Mouse (Mus musculus) heart, embryonic 12.5 days (tissue): ENCODE results near the gene Rarg. TPM values are rescaled to one million over a fixed set of nuclear protein-coding genes. Genes with fewer than 3 reads are reported as not detected.

Experiments used
- ATAC-seq: fragments of 200-750 bp; cut with Nextera tagmentation; 2 replicates; pipeline ENCODE4 v1.8.0; 2017; ENCODE audit warnings: moderate TSS enrichment, moderate library complexity; ENCODE audit not compliant: insufficient number of reproducible peaks, low FRiP score
- H3K27ac ChIP-seq: fragments of 300-500 bp; sonication (generic); 2 replicates; pipeline ENCODE4 v1.5.1; 2016; ENCODE audit warnings: mild to moderate bottlenecking, moderate library complexity; ENCODE audit not compliant: poor library complexity, severe bottlenecking
- H3K27me3 ChIP-seq: fragments of 300-500 bp; sonication (generic); replicated peaks from 2 replicates; pipeline ENCODE4 v1.6.1; 2016; ENCODE audit warnings: mild to moderate bottlenecking, moderate library complexity
- H3K36me3 ChIP-seq: fragments of 300-500 bp; sonication (generic); 2 replicates; pipeline ENCODE4 v1.6.1; 2016; ENCODE audit warnings: mild to moderate bottlenecking, moderate library complexity
- H3K4me1 ChIP-seq: fragments of 300-500 bp; sonication (generic); replicated peaks from 2 replicates; pipeline ENCODE4 v1.6.1; 2016; ENCODE audit warnings: mild to moderate bottlenecking
- H3K4me2 ChIP-seq: fragments of 300-500 bp; sonication (generic); 2 replicates; pipeline ENCODE4 v1.6.1; 2016; ENCODE audit warnings: mild to moderate bottlenecking, moderate library complexity
- H3K4me3 ChIP-seq: fragments of 300-500 bp; sonication (generic); 2 replicates; pipeline ENCODE4 v1.5.1; 2016; ENCODE audit warnings: mild to moderate bottlenecking
- H3K9ac ChIP-seq: fragments of 300-500 bp; sonication (generic); 2 replicates; pipeline ENCODE4 v1.6.1; 2016; ENCODE audit warnings: mild to moderate bottlenecking, moderate library complexity
- H3K9me3 ChIP-seq: fragments of 300-500 bp; sonication (generic); replicated peaks from 2 replicates; pipeline ENCODE4 v1.6.1; 2016; ENCODE audit warnings: mild to moderate bottlenecking, moderate library complexity
- WGBS: fragments of 180-500 bp; shearing (Covaris S2); methylation state at CpG from one replicate; pipeline ENCODE4 v1.1.7; 2016; 5-methylcytosine and 5-hydroxymethylcytosine counted together
- polyA plus RNA-seq: library from polyadenylated mRNA; unstranded; fragments of >200 nt; fragmentation: Nextera tagmentation; extraction: Ambion mirVana; gene quantifications from 2 replicates; pipeline ENCODE4 v1.2.1, GENCODE M21; 2016

Rarg gene
- polyA plus RNA-seq, 1 experiment from 2014 or later, result 12.0 TPM

DNA sequence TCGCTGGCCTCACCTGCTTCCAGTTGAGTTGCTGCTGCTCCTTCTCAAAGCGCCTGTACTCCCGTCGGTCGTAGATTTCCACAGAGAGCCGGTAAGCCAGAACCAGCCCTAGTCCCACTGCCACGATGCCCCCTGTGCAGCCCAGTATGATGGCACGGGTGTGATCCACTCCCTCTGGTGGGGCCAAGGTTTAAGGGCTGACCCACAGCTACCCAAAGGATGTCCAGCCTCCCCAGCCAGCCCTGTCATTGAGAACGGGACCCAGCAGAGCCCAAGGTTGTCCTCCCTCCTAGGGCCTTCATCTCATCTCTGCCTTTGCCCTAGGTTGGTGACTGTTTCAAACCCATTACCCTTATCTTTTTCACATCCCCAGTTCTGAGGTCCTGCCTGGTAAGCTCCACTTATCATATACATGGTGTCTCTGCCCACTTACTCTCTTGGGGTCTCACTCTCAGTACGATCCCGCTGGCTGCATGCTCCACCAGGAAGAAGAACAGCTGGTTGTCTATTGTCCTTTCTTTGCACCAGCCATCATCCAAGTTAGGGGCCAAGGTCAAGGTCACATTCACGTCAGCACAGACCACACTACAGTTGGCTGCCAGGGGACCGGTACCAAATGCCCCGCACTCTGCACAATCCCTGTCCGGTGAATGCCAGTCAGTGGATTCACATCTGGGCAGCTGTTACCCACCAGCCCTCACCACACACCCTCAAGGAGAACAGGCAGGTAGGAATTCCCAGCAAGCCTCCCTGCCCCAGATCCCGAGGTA, 40.7 kb downstream of the Rarg start:
- Histone ChIP-seq H3K4me2 (no peak overlapping the region), H3K36me3 (peaks cover 49% of the 10 kb centered on the region), H3K9me3 (no peaks in the 10 kb centered on the region), H3K4me3 (no peak overlapping the region), H3K27ac (no peak overlapping the region), H3K4me1 (peaks cover 16% of the 10 kb centered on the region; the same call in 1 of the 2 replicates), H3K9ac (0 out of 2 replicates have a peak overlapping the region, but pooled peaks have one; percentile 15), H3K27me3 (no peaks in the 10 kb centered on the region)
- 82% methylated on average over 16 of the region's 16 CpGs for WGBS
- ATAC-seq, result no peak

DNA sequence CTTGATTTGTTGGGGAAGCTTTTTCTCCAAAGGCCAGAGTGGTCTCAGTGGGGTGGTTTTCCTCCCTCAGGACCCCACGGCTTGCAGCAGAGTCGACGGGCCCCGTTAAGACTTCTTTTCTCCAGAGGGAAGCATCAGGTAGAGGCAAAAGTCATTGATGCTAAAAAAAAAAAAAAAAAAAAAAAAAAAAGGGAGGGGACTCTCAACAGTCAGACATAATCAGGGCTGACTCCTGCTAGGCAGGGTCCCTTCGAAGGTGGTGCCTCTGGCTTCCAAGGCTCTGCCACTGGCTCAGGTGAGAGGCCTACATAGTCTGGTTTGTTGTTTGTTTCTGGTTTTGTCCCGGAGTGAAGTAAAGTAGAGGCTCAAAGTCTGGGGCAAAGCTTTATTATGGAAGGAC, 41.7 kb downstream of the Rarg start:
- Histone ChIP-seq H3K9ac (no peak overlapping the region), H3K27ac (no peak overlapping the region), H3K9me3 (no peaks in the 10 kb centered on the region), H3K4me2 (no peak overlapping the region), H3K36me3 (peaks cover 57% of the 10 kb centered on the region), H3K4me3 (no peak overlapping the region), H3K4me1 (peaks cover 18% of the 10 kb centered on the region; the same call in 1 of the 2 replicates), H3K27me3 (no peaks in the 10 kb centered on the region)
- WGBS, result 81% methylated on average over 6 of the region's 6 CpGs
- no peak for ATAC-seq

DNA sequence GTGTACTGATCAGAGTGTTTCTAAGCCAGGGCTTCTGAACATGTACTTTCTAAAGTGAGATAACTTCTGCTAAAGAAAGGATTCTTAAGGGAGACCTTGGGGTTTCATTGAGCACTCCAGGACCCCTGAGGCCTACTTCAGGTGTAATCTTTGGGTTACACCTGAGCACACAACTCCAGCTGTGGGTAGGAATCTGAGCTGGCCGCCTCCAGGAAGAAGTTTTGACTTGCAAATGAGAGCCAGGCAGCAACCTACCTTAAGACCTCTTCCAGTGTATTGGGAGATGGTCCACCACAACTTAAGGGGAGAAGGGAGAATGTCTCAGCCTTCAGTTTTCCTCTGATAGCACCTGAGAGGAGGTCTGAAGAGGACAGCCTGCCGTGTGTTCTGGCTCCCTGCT, 43.2 kb downstream of the Rarg start:
- Histone ChIP-seq H3K9ac (no peak overlapping the region), H3K36me3 (peaks cover 71% of the 10 kb centered on the region), H3K9me3 (no peaks in the 10 kb centered on the region), H3K27me3 (no peaks in the 10 kb centered on the region), H3K4me2 (no peak overlapping the region), H3K4me1 (peaks cover 18% of the 10 kb centered on the region; the same call in 1 of the 2 replicates), H3K27ac (no peak overlapping the region), H3K4me3 (no peak overlapping the region)
- ATAC-seq, result no peak
- WGBS, result 60% methylated on average over 2 of the region's 2 CpGs

DNA sequence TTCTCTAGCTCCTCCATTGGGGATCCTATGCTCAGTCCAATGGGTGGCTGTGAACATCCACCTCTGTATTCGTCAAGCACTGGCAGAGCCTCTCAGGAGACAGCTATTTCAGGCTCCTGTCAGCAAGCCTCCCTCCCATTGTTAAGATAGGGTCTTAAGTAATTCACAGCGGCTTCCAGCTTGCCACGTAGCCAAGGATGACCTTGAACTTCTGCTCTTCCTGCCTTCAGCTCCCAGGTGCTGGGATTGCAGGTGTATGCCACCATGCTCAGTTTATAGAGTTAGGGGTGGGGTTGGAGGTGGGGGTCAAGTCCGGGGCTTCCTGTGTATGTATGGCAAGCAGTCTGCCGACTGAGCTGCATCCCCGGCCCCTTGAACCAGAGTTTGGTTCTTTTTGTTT, 45.4 kb downstream of the Rarg start:
- ATAC-seq, result no peak

DNA sequence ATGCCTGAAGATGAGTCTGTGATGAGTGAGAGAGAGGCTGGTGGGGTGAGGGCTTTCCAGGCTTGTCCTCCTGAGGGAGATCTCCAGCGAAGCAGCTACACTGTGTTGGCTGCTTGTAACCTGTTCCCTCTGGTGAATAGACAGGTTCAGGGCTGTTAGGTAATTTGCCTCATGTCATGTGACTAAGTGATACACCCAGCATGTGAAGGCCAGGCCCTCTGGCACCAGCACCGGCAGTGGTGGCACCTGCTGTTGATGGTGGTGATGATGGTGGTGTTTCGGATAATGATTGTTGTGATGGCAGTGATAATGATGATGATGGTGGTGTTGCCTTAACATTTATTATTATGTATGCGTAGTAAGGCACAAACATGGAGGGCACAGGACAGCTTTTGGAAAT, 46.5 kb downstream of the Rarg start:
- peaks cover 11% of the 10 kb centered on the region for H3K4me1 ChIP-seq
- H3K4me2 ChIP-seq, result no peak overlapping the region
- WGBS, result 94% methylated on average over 4 of the region's 4 CpGs
- H3K9me3 ChIP-seq, result no peaks in the 10 kb centered on the region
- H3K4me3 ChIP-seq, result no peak overlapping the region
- H3K27ac ChIP-seq, result no peak overlapping the region
- no peak for ATAC-seq
- no peaks in the 10 kb centered on the region for H3K27me3 ChIP-seq
- peaks cover 88% of the 10 kb centered on the region for H3K36me3 ChIP-seq
- no peak overlapping the region for H3K9ac ChIP-seq

More for the DNA sequence above, 45.4 kb downstream of the Rarg start:
- H3K27ac ChIP-seq, result no peak overlapping the region
- no peaks in the 10 kb centered on the region for H3K27me3 ChIP-seq
- no peaks in the 10 kb centered on the region for H3K9me3 ChIP-seq
- H3K4me3 ChIP-seq, result no peak overlapping the region
- peaks cover 13% of the 10 kb centered on the region; the same call in 1 of the 2 replicates for H3K4me1 ChIP-seq
- 63% methylated on average over 6 of the region's 6 CpGs for WGBS
- peaks cover 88% of the 10 kb centered on the region for H3K36me3 ChIP-seq
- H3K4me2 ChIP-seq, result no peak overlapping the region
- no peak overlapping the region; the same call in 1 of the 2 replicates for H3K9ac ChIP-seq

DNA sequence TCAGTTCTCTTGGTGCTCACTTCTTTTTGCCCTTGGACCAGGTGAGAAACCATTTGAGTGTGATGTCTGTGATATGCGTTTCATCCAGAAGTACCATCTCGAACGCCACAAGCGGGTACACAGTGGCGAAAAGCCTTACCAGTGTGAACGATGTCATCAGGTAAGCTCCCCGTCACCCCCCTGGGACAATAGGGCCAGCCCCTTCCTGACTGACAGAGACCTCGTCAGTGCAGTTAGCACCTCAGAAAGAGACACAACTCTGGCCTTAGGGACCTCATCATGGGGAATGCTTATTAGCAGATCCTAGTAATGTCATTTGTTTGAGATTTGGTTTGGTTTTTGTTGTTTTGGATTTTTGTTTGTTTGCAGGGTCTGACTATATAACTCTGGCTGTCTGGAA, 48.2 kb downstream of the Rarg start:
- Histone ChIP-seq H3K9ac (no peak overlapping the region), H3K4me2 (no peak overlapping the region), H3K27me3 (no peaks in the 10 kb centered on the region), H3K4me3 (no peak overlapping the region), H3K27ac (no peak overlapping the region), H3K4me1 (peaks cover 27% of the 10 kb centered on the region), H3K36me3 (peaks cover 89% of the 10 kb centered on the region), H3K9me3 (no peaks in the 10 kb centered on the region)
- no peak for ATAC-seq
- WGBS, result 93% methylated on average over 8 of the region's 8 CpGs

DNA sequence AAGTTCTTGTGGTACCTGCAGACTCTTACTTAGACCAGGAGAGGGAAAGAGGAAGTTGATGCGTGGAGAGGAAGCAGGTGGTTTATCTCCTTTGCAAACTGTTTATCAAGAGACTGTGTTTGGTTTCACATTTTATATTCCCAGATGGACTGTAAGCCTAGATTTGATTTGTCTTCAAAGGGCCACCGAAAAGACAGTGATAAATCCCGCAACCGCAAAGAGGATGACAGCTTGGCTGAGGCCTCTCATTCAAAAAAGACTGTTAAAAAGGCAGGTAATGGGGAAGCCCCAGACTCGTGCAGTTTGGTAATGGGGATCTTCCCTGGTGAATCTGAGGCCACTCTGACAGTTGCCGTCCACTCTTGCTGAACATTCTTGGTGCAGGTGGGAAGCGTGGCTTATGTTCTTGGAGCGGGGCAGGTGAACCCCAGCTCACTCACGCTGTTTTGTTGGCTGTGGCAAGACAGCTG, 49.2 kb downstream of the Rarg start:
- no peak overlapping the region for H3K4me3 ChIP-seq
- 81% methylated on average over 9 of the region's 9 CpGs for WGBS
- ATAC-seq, result no peak
- no peak overlapping the region for H3K27ac ChIP-seq
- peaks cover 27% of the 10 kb centered on the region for H3K4me1 ChIP-seq
- H3K27me3 ChIP-seq, result no peaks in the 10 kb centered on the region
- peak overlapping the region; percentile 19; the same call in 1 of the 2 replicates for H3K9ac ChIP-seq
- peaks cover 79% of the 10 kb centered on the region for H3K36me3 ChIP-seq
- no peak overlapping the region for H3K4me2 ChIP-seq
- no peaks in the 10 kb centered on the region for H3K9me3 ChIP-seq

DNA sequence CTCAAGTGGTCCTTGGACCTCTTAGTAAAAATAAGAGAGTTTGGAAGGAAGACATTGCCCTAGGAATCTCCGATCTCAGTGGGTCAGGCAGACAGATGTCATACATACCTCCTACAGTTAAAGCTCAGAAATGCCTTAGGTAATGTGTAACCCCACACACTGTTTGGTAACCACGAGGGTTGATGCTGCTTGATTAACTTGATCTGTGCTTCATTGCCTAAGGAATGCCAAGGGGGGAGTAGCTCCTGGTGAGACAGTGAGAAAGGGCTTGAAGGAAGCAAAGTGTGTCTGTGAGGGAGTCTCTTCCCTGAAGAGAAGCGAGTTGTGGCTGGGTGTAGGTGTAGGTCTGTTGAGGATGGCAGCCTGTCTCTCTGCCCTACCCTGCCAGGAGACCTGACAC, 50.0 kb downstream of the Rarg start:
- H3K27me3 ChIP-seq, result no peaks in the 10 kb centered on the region
- H3K9ac ChIP-seq, result peak overlapping the region; percentile 19; the same call in 1 of the 2 replicates
- ATAC-seq, result no peak

DNA sequence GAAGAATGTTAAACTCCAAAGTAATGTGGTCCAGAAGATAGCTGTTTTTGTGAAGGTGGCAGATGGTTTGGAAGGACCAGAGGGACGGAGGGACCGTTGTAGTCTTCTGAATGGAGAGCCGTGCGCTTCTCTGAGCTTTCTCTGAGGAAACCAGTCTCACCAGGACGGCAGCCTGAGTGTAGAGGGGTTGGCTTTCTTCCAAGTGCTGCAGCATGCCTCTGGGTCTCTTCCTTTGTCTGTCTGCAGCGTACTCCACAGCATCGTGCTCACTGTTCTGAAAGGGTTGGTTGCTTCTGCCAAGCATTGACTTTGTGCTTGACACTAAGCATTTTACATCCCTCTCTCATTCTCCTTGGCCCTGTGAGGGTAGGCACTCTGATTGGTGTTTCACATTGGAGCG, 51.5 kb downstream of the Rarg start:
- Histone ChIP-seq H3K4me2 (peak overlapping the region; percentile 88), H3K4me1 (peaks cover 29% of the 10 kb centered on the region), H3K36me3 (peaks cover 58% of the 10 kb centered on the region), H3K4me3 (peak overlapping the region; percentile 84), H3K9ac (peak overlapping the region; percentile 92), H3K9me3 (no peaks in the 10 kb centered on the region), H3K27me3 (no peaks in the 10 kb centered on the region), H3K27ac (peak overlapping the region; percentile 45; the same call in 1 of the 2 replicates)
- no peak for ATAC-seq
- WGBS, result 41% methylated on average over 8 of the region's 8 CpGs

More for the DNA sequence above, 50.0 kb downstream of the Rarg start:
- WGBS, result 82% methylated on average over 3 of the region's 3 CpGs
- H3K4me3 ChIP-seq, result no peak overlapping the region
- H3K36me3 ChIP-seq, result peaks cover 71% of the 10 kb centered on the region
- no peaks in the 10 kb centered on the region for H3K9me3 ChIP-seq
- peaks cover 32% of the 10 kb centered on the region for H3K4me1 ChIP-seq
- no peak overlapping the region for H3K27ac ChIP-seq
- H3K4me2 ChIP-seq, result no peak overlapping the region

DNA sequence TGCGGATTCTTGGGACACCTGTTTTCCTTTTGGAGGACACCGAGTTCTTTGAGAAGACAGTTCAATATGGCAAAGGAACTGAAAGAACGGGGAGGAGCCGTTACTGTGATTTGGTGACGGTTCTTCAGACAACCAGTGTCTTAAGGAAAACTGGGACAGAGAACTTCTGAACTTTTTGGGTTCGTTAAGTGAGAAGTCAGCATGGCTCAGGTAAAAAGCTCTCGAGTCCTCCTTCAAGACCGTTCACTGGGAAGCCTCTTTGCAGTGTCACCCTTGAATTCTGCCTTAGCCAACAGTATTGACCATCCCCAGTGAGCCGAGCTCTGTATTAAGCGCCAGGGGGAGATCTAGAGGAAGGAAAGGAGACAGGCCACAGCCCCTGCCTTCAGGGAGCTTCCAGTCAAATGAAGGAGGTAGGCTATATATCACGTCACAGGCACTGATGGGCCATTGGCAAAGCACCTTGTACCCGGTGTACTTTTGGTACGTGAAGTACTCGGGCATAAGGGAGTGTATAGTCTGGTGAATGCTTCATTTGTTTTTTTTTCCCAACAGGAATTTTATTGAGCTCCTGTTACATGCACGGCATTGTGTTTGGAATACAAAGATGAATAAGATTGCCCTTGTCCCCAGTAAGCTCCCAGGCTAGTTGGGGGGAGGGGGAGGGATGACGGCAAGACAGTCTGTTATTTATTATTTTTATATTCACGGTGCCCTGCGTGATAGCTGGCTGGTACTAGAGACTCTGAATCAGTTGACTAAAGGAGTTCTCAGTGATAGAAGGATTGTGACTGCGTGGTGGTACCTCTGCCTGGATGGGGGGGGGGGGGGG, 52.4 kb downstream of the Rarg start, which contains the start of gene Csad:
Gene Csad (minus strand): TSS at position 51 of the 832 bp plus-strand sequence.
- Histone ChIP-seq H3K4me1 (peaks cover 29% of the 10 kb centered on the region), H3K36me3 (peaks cover 49% of the 10 kb centered on the region)
- no peak for ATAC-seq

DNA sequence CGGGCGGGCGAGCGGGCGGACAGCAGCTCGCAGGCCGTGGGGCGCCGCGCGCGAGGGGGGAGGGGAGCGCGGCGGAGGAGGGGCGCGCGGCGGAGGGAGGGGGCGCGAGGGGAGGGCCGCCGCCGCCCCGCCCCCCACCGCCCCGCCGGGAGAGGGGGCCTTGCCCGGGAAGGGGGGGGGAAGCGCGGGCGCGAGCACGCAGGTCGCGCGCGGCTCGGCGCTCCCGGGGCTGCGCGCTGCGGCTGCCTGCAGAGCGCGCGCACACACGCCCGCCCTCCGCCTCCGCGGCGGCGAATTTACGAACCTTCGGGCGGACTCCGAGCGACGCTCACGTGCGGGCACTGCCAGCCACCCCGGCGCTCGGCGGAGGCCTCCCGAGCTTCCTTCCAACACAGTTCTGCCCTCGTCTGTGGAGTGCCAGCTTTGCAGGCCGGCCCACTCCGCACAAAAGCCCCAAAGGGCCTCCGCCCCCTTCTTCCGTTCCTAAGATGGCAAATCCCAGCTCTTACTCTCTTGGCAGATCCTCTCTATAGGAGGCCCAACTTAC, 53.4 kb downstream of the Rarg start:
- peaks cover 40% of the 10 kb centered on the region for H3K36me3 ChIP-seq
- WGBS, result under 1% methylated on average over 45 of the region's 72 CpGs
- H3K27me3 ChIP-seq, result no peaks in the 10 kb centered on the region

More for the DNA sequence above, 52.4 kb downstream of the Rarg start, which contains the start of gene Csad:
- H3K9me3 ChIP-seq, result no peaks in the 10 kb centered on the region
- no peaks in the 10 kb centered on the region for H3K27me3 ChIP-seq
- peak within 1 kb of the TSS; percentile 92 for H3K9ac ChIP-seq
- H3K4me2 ChIP-seq, result peak within 1 kb of the TSS; percentile 88
- H3K4me3 ChIP-seq, result peak within 1 kb of the TSS; percentile 84
- peak within 1 kb of the TSS; percentile 99 for H3K27ac ChIP-seq
- 68% methylated on average over 19 of the region's 19 CpGs for WGBS

More for the DNA sequence above, 53.4 kb downstream of the Rarg start:
- Histone ChIP-seq H3K27ac (peak overlapping the region; percentile 99), H3K4me3 (peak overlapping the region; percentile 84), H3K4me2 (peak overlapping the region; percentile 88), H3K9ac (peak overlapping the region; percentile 92), H3K9me3 (no peaks in the 10 kb centered on the region), H3K4me1 (peaks cover 29% of the 10 kb centered on the region)
- ATAC-seq, result peak; percentile 69
